Mouse (Mus musculus): Measurements from ENCODE around the gene Rdh12.
A peak's percentile ranks its signal among the peaks of the same experiment; 100 is the strongest.

GRCm38 (mm10) chr12:79193441-79193840, 15.3 kb upstream of the Rdh12 start:
- peak; percentile 75 for TF ChIP-seq CTCF (conservative IDR thresholded peaks at IDR 0.05; ENCODE audit: low read length)
- no peak for TF ChIP-seq POU5F1 (IDR thresholded peaks at IDR 0.05; ENCODE audit: borderline replicate concordance, low read length)

All from E14TG2a.4 (cell line).